Mouse (Mus musculus) layer of hippocampus, adult 11-12 months (tissue): ENCODE measurements at regions not wholly inside any gene's neighbourhood (a gene's known extent, or its start where the extent isn't known, plus 50 kb on each side); places are given as distances from the start of the nearest gene placed in this dataset.

ENCODE experiments used
- DNase-seq: peaks from one replicate; pipeline ENCODE4 v3.0.0; 2022; ENCODE audit warnings: low spot score

- DNase-seq, result no peak
Measured at GRCm38 (mm10) chr3:82207321-82207720, 61.7 kb upstream of the Gucy1a1 start.
